Mouse (Mus musculus): ENCODE results near the gene Mctp2.

- TF ChIP-seq POLR2A (IDR thresholded peaks at IDR 0.05; ENCODE audit: extremely low read depth, insufficient read depth, low read length), result no peak
- no peak for TF ChIP-seq CTCF (IDR thresholded peaks at IDR 0.05; ENCODE audit: extremely low read depth, insufficient read depth, low read length)
Observed at GRCm38 (mm10) chr7:72306847-72307246, 439 bp upstream of the Mctp2 start.
